ENCODE assay signal across 22 mouse cellular contexts in the genomic region with DNA sequence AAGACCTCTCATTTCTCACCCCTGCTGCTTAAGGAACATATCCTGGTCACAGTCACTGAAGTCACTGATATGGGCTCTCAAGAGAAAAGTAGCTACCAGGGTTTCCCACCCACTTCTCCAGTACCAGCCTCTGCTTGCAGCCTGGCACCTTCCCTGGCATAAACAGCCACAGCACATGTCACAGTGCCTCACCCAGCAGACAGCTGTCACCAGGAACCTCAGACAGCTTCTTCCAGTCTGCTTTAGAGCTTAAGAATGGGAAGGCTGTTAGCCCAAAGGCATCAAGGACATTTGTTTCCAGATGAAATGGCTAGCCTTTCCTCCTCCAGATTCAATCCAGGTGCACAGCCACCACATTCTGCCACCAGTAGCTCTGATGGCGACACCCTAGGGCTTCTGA.
A peak's percentile ranks its signal among the peaks of the same experiment; 100 is the strongest.
DNase-seq lines count a peak whose midpoint lies in the region; ATAC-seq and TF ChIP-seq lines count a peak whose summit lies in the region.
"Had no signal": no experiment of that assay in that cellular context is flagged by ENCODE, and none has a peak within 500 bp of the region (broad histone marks: within the 10 kb centered on the region; RNA-seq: fewer than 3 reads in every experiment).

No protein-coding gene starts in this region.

- no peak overlapping the region for H3K9ac ChIP-seq in forebrain, embryonic 14.5 days (ENCODE audit: low read length)
- H3K9ac ChIP-seq in forebrain, embryonic 12.5 days, result no peak overlapping the region

- ATAC-seq in forebrain, embryonic 14.5 days, result no peak
- no peak for ATAC-seq in forebrain, embryonic 12.5 days (ENCODE audit: low FRiP score)
- ATAC-seq: activated CD4-positive, CD25-positive, alpha-beta regulatory T cell, adult 4 months; CD4-positive, CD25-positive, alpha-beta regulatory T cell, adult 4 months; Patski had no signal

- 78% methylated on average over 1 of the region's 1 CpGs for WGBS in forebrain, embryonic 14.5 days
- 69% methylated on average over 1 of the region's 1 CpGs for WGBS in forebrain, embryonic 12.5 days

- H3K36me3 ChIP-seq in forebrain, embryonic 14.5 days (ENCODE audit: control insufficient read depth, insufficient read depth, low read length), result no peaks in the 10 kb centered on the region
- no peaks in the 10 kb centered on the region for H3K36me3 ChIP-seq in forebrain, embryonic 12.5 days (replicated peaks)
- H3K36me3 ChIP-seq: G1E had no signal

- DNase-seq in cerebellum, postnatal 10 days, result peak; percentile 25 to 28
- no peak for DNase-seq in cerebellum, adult 8-10 months
- peak; percentile 53 for DNase-seq in forebrain, embryonic 14.5 days (ENCODE audit: low spot score)
- DNase-seq in brain, embryonic 14.5 days (ENCODE audit: low read depth), result peak; percentile 63
- DNase-seq in gastrocnemius, postnatal 10 days, result no peak
- DNase-seq: adrenal gland, adult 2 months; adrenal gland, adult 8-10 months; adrenal gland, postnatal 10 days; adrenal gland, postnatal 14 days; adrenal gland, postnatal 25 days; adrenal gland, postnatal 36 days; B cell, adult 2 months; cerebellum, adult 11 months; cerebellum, adult 11-12 months; cerebellum, adult 18-20 months; cerebellum, adult 2 months had no signal

- no peak overlapping the region for H3K4me2 ChIP-seq in forebrain, embryonic 14.5 days (ENCODE audit: low read length)
- H3K4me2 ChIP-seq in forebrain, embryonic 12.5 days, result no peak overlapping the region

- H3K4me3 ChIP-seq in forebrain, embryonic 14.5 days (ENCODE audit: low read depth, low read length), result no peak overlapping the region
- H3K4me3 ChIP-seq in forebrain, embryonic 12.5 days (replicated peaks), result no peak overlapping the region

- no peaks in the 10 kb centered on the region for H3K9me3 ChIP-seq in forebrain, embryonic 14.5 days (replicated peaks; ENCODE audit: control insufficient read depth, low read length)
- no peaks in the 10 kb centered on the region for H3K9me3 ChIP-seq in forebrain, embryonic 12.5 days

- no peak for TF ChIP-seq POLR2A in brain, embryonic 14.5 days (IDR thresholded peaks at IDR 0.05; ENCODE audit: borderline replicate concordance, extremely low read depth, insufficient read depth, insufficient read length, poor library complexity, severe bottlenecking)

- peaks cover 19% of the 10 kb centered on the region for H3K4me1 ChIP-seq in forebrain, embryonic 14.5 days (ENCODE audit: control insufficient read depth, insufficient read depth, low read length)
- H3K4me1 ChIP-seq in forebrain, embryonic 12.5 days, result peaks cover 9% of the 10 kb centered on the region

- H3K27ac ChIP-seq in forebrain, embryonic 14.5 days (ENCODE audit: low read depth, low read length), result no peak overlapping the region
- H3K27ac ChIP-seq in forebrain, embryonic 12.5 days, result no peak overlapping the region

- no peak for TF ChIP-seq CTCF in brain, embryonic 14.5 days (IDR thresholded peaks at IDR 0.05; ENCODE audit: borderline replicate concordance, extremely low read depth, insufficient read depth, insufficient read length)

- 0 out of 2 replicates have a peak, but pooled peaks cover 14% of the 10 kb centered on the region for H3K27me3 ChIP-seq in forebrain, embryonic 14.5 days (replicated peaks; ENCODE audit: control insufficient read depth, insufficient read depth, low read length)
- peaks cover 35% of the 10 kb centered on the region for H3K27me3 ChIP-seq in forebrain, embryonic 12.5 days
- H3K27me3 ChIP-seq: CH12.LX had no signal

Comparison
In these comparisons a context has a peak if more than half of its experiments do, and no peak if none do; other contexts are left out.
1. DNase-seq: peak in cerebellum, postnatal 10 days (2 of 2), forebrain, embryonic 14.5 days (single experiment) and brain, embryonic 14.5 days (single experiment); none in cerebellum, adult 8-10 months (single experiment) and gastrocnemius, postnatal 10 days (single experiment).